Mouse (Mus musculus): ENCODE results near the gene Zfp536.

DNA sequence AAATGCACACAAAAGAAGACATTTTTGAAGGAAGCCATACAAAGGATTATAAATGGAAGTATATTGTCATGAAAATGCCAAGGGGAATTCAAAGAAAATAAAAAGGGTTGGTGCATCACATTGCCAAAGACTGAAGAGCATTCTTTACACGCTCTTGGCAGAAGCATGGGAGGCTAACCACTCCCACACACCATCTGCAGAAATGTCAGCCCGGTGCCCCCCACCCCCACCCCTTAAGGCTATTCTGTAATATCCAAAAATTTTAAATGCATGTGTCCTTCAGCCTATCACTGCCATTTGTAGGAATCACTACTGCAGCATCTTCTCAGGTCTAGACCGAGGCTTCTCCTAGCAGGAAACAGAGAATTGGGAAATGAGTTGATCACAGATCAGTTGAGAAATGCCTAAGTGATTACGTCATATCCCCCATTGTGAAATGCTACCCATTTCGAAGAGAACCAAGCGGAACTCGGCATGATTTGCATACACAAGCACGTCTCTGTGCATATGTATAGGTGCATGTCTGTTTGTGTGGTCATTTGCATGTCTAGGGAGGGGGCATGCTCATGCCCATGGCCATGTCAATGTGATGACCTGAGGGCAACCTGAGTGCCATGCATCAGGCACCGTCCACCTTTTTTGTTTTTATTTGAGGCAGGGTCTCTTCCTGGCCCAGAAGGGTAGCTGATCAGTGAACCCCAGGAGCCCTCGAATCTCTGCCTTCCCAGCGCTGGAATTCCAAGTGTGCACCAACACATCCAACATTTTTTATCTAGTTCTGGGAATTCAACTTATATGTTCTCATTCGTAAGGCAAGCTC, 179.0 kb downstream of the Zfp536 start:
- TF ChIP-seq CTCF (IDR thresholded peaks at IDR 0.05): no peak
- no peak for TF ChIP-seq EP300 (IDR thresholded peaks at IDR 0.05)

Data from lung, postnatal 0 days (tissue).